35 mouse cellular contexts compared by ENCODE assay signal in genomic region chr4:56134350-56134749, GRCm38 (mm10).
"Had no signal": no experiment of that assay in that cellular context is flagged by ENCODE, and none has a peak within 500 bp of the region (broad histone marks: within the 10 kb centered on the region; RNA-seq: fewer than 3 reads in every experiment).

No protein-coding gene starts in this region.

- H3K4me2 ChIP-seq: heart, embryonic 11.5 days; heart, embryonic 12.5 days; heart, embryonic 13.5 days; heart, embryonic 15.5 days; hindbrain, embryonic 12.5 days; hindbrain, embryonic 13.5 days; hindbrain, embryonic 14.5 days; hindbrain, embryonic 15.5 days; intestine, embryonic 15.5 days; kidney, embryonic 15.5 days had no signal

- H3K4me1 ChIP-seq: heart, embryonic 10.5 days; heart, embryonic 12.5 days; heart, embryonic 13.5 days; heart, embryonic 15.5 days; hindbrain, embryonic 10.5 days; hindbrain, embryonic 12.5 days; hindbrain, embryonic 13.5 days; hindbrain, embryonic 15.5 days; intestine, embryonic 15.5 days; kidney, embryonic 15.5 days had no signal

- H3K9me3 ChIP-seq: heart, embryonic 10.5 days; heart, embryonic 12.5 days; heart, embryonic 13.5 days; heart, embryonic 15.5 days; hindbrain, embryonic 10.5 days; hindbrain, embryonic 12.5 days; hindbrain, embryonic 13.5 days; hindbrain, embryonic 15.5 days; intestine, embryonic 15.5 days; kidney, embryonic 15.5 days had no signal

- H3K27me3 ChIP-seq: heart, embryonic 12.5 days; heart, embryonic 13.5 days; heart, embryonic 15.5 days; hindbrain, embryonic 12.5 days; hindbrain, embryonic 13.5 days; hindbrain, embryonic 15.5 days; intestine, embryonic 15.5 days; kidney, embryonic 15.5 days had no signal

- DNase-seq: heart, postnatal 10 days; heart, postnatal 14 days; heart, postnatal 36 days; heart, postnatal 4 days; kidney, adult 11 months; kidney, adult 18-20 months; kidney, adult 2 months; kidney, adult 8-10 months; kidney, adult 9 months; kidney, postnatal 10 days; kidney, postnatal 14 days; kidney, postnatal 25 days; kidney, postnatal 36 days; kidney, postnatal 4 days; layer of hippocampus, adult 9-11 months; layer of hippocampus, postnatal 36 days had no signal

- H3K36me3 ChIP-seq: heart, embryonic 10.5 days; heart, embryonic 12.5 days; heart, embryonic 13.5 days; heart, embryonic 15.5 days; hindbrain, embryonic 10.5 days; hindbrain, embryonic 12.5 days; hindbrain, embryonic 13.5 days; hindbrain, embryonic 15.5 days; intestine, embryonic 15.5 days; kidney, embryonic 15.5 days had no signal

- H3K27ac ChIP-seq: heart, embryonic 10.5 days; heart, embryonic 13.5 days; heart, embryonic 15.5 days; hindbrain, embryonic 10.5 days; hindbrain, embryonic 12.5 days; hindbrain, embryonic 13.5 days; hindbrain, embryonic 14.5 days; hindbrain, embryonic 15.5 days; hindbrain, postnatal 0 days; intestine, embryonic 15.5 days; kidney, embryonic 15.5 days; kidney, postnatal 0 days; layer of hippocampus, adult 2 months had no signal

- H3K9ac ChIP-seq: heart, embryonic 12.5 days; heart, embryonic 13.5 days; heart, embryonic 15.5 days; hindbrain, embryonic 12.5 days; hindbrain, embryonic 13.5 days; hindbrain, embryonic 14.5 days; hindbrain, embryonic 15.5 days; intestine, embryonic 15.5 days; kidney, embryonic 15.5 days had no signal

- H3K4me3 ChIP-seq: heart, embryonic 10.5 days; heart, embryonic 12.5 days; heart, embryonic 13.5 days; heart, embryonic 15.5 days; hindbrain, embryonic 10.5 days; hindbrain, embryonic 12.5 days; hindbrain, embryonic 13.5 days; hindbrain, embryonic 15.5 days; intestine, embryonic 15.5 days; kidney, embryonic 15.5 days; layer of hippocampus, adult 2 months had no signal

- ATAC-seq: hindbrain, embryonic 16.5 days; hindbrain, postnatal 0 days; inflammation-experienced regulatory T-cells, adult 6 months; intestine, embryonic 15.5 days; intestine, embryonic 16.5 days; intestine, postnatal 0 days had no signal
